Mouse (Mus musculus) heart, embryonic 14.5 days (tissue): Measurements from ENCODE around the gene Myzap. TPM values are rescaled to one million over a fixed set of nuclear protein-coding genes. Genes with fewer than 3 reads are reported as not detected.

Source experiments
- ATAC-seq: fragments of 200-750 bp; cut with Nextera tagmentation; 2 replicates; pipeline ENCODE4 v1.8.0; 2017; ENCODE audit warnings: low read depth, moderate TSS enrichment; ENCODE audit not compliant: insufficient number of reproducible peaks, insufficient read depth, low FRiP score
- H3K27ac ChIP-seq, 2 experiments: fragments of 200-500 bp in 1 of 2; fragments of 300-500 bp in 1 of 2; sonication (generic) in 1 of 2; replicated peaks in 1 of 2; 2 replicates each; pipeline ENCODE4 v1.5.1; 2012 to 2014; ENCODE audit warnings: low read depth in 2 of 2, low read length in 2 of 2, control low read depth in 1 of 2, mild to moderate bottlenecking in 1 of 2, mixed read lengths in 1 of 2; ENCODE audit not compliant: control insufficient read depth in 1 of 2, insufficient read depth in 1 of 2
- H3K27me3 ChIP-seq: fragments of 300-500 bp; sonication (generic); 2 replicates; pipeline ENCODE4 v1.6.1; 2014; ENCODE audit warnings: mild to moderate bottlenecking, low read length, control low read depth; ENCODE audit not compliant: control insufficient read depth, insufficient read depth
- H3K36me3 ChIP-seq: fragments of 300-500 bp; sonication (generic); 2 replicates; pipeline ENCODE4 v1.6.1; 2014; ENCODE audit warnings: mild to moderate bottlenecking, control low read depth, low read length, mixed read lengths; ENCODE audit not compliant: control insufficient read depth, insufficient read depth
- H3K4me1 ChIP-seq, 2 experiments: fragments of 200-500 bp in 1 of 2; fragments of 300-500 bp in 1 of 2; sonication (generic) in 1 of 2; 2 replicates each; pipeline ENCODE4 v1.6.1; 2012 to 2014; ENCODE audit warnings: low read length in 2 of 2, control low read depth in 1 of 2, mixed read lengths in 1 of 2; ENCODE audit not compliant: control insufficient read depth in 2 of 2, insufficient read depth in 2 of 2
- H3K4me2 ChIP-seq: fragments of 300-500 bp; sonication (generic); 2 replicates; pipeline ENCODE4 v1.6.1; 2014; ENCODE audit warnings: mild to moderate bottlenecking, low read length
- H3K4me3 ChIP-seq, 2 experiments: fragments of 200-500 bp in 1 of 2; fragments of 300-500 bp in 1 of 2; sonication (generic) in 1 of 2; 2 replicates each; pipeline ENCODE4 v1.5.1; 2012 to 2014; ENCODE audit warnings: low read length in 2 of 2, mild to moderate bottlenecking in 2 of 2, control low read depth in 1 of 2, low read depth in 1 of 2, moderate library complexity in 1 of 2; ENCODE audit not compliant: control insufficient read depth in 1 of 2, insufficient read depth in 1 of 2
- H3K9ac ChIP-seq: fragments of 300-500 bp; sonication (generic); 2 replicates; pipeline ENCODE4 v1.6.1; 2014; ENCODE audit warnings: mild to moderate bottlenecking, low read length
- H3K9me3 ChIP-seq: fragments of 300-500 bp; sonication (generic); 2 replicates; pipeline ENCODE4 v1.6.1; 2016; ENCODE audit warnings: low read length, control low read depth; ENCODE audit not compliant: control insufficient read depth
- WGBS: fragments of 180-500 bp; shearing (Covaris S2); extraction: QIAGEN DNeasy Blood & Tissue Kit; methylation state at CpG from one replicate; pipeline ENCODE4 v1.1.7; 2014; 5-methylcytosine and 5-hydroxymethylcytosine counted together
- polyA plus RNA-seq: library from polyadenylated mRNA; unstranded; fragments of >200 nt; fragmentation: Nextera tagmentation; extraction: Ambion mirVana; gene quantifications from 2 replicates; pipeline ENCODE4 v1.2.1, GENCODE M21; 2014

The Myzap gene
- polyA plus RNA-seq, 1 experiment from 2014 or later: 125 TPM

- Histone ChIP-seq H3K4me3 (no peak overlapping the region), H3K4me2 (no peak overlapping the region), H3K4me1 (no peaks in the 10 kb centered on the region), H3K9ac (no peak overlapping the region), H3K36me3 (peaks cover 75% of the 10 kb centered on the region), H3K27ac (no peak overlapping the region), H3K9me3 (0 out of 2 replicates have a peak, but pooled peaks cover 5% of the 10 kb centered on the region), H3K27me3 (no peaks in the 10 kb centered on the region)
- no peak for ATAC-seq
- 86% methylated on average over 9 of the region's 9 CpGs for WGBS
Measured at GRCm38 (mm10) chr9:71527438-71527837, 64.7 kb downstream of the Myzap start.

- H3K9ac ChIP-seq: no peak overlapping the region
- 90% methylated on average over 4 of the region's 4 CpGs for WGBS
- peaks cover 67% of the 10 kb centered on the region for H3K36me3 ChIP-seq
- H3K27me3 ChIP-seq: no peaks in the 10 kb centered on the region
- no peak overlapping the region for H3K27ac ChIP-seq
- H3K4me1 ChIP-seq: no peaks in the 10 kb centered on the region
- H3K4me3 ChIP-seq: no peak overlapping the region
- H3K4me2 ChIP-seq: no peak overlapping the region
- ATAC-seq: no peak
- no peaks in the 10 kb centered on the region for H3K9me3 ChIP-seq
Measured at GRCm38 (mm10) chr9:71523901-71524300, 68.3 kb downstream of the Myzap start.

DNA sequence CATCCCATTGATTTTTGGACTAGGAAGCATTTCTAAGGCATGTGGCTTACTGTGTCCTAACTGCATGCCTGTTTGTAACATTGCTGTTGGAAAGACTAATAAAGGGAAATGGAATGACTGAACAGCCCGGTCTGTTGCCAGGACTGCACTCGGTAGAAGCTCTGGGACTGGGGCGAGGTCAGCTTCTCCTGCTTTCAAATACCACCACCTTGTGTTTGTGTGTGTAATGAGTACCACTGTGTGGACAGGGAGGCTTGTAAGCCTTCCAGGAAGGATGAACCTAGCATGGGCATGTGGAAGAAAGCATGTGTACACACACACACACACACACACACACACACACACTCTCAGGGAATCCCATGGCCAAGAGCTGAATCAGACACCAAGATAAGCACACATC, 72.3 kb downstream of the Myzap start:
- no peak overlapping the region for H3K4me3 ChIP-seq
- no peaks in the 10 kb centered on the region for H3K9me3 ChIP-seq
- H3K9ac ChIP-seq: no peak overlapping the region
- H3K27ac ChIP-seq: no peak overlapping the region
- WGBS: 58% methylated on average over 3 of the region's 3 CpGs
- ATAC-seq: no peak
- no peak overlapping the region for H3K4me2 ChIP-seq
- H3K36me3 ChIP-seq: peaks cover 52% of the 10 kb centered on the region
- H3K4me1 ChIP-seq: peaks cover 2 to 8% of the 10 kb centered on the region in 2 experiments; a peak in 3 of 4 replicates
- no peaks in the 10 kb centered on the region for H3K27me3 ChIP-seq

- no peak for ATAC-seq
- H3K9ac ChIP-seq: no peak overlapping the region
- H3K4me3 ChIP-seq: no peak overlapping the region
- H3K27me3 ChIP-seq: no peaks in the 10 kb centered on the region
- peaks cover 2 to 8% of the 10 kb centered on the region in 2 experiments; a peak in 3 of 4 replicates for H3K4me1 ChIP-seq
- peaks cover 51% of the 10 kb centered on the region for H3K36me3 ChIP-seq
- H3K9me3 ChIP-seq: no peaks in the 10 kb centered on the region
- WGBS: 35% methylated on average over 4 of the region's 4 CpGs
- no peak overlapping the region for H3K4me2 ChIP-seq
- no peak overlapping the region for H3K27ac ChIP-seq
Measured at GRCm38 (mm10) chr9:71517487-71517886, 74.7 kb downstream of the Myzap start.

- 86% methylated on average over 4 of the region's 4 CpGs for WGBS
- peaks cover 2 to 8% of the 10 kb centered on the region in 2 experiments; a peak in 3 of 4 replicates for H3K4me1 ChIP-seq
- ATAC-seq: no peak
- H3K9ac ChIP-seq: no peak overlapping the region
- peaks cover 56% of the 10 kb centered on the region for H3K36me3 ChIP-seq
- H3K4me3 ChIP-seq: no peak overlapping the region
- H3K4me2 ChIP-seq: no peak overlapping the region
- H3K9me3 ChIP-seq: no peaks in the 10 kb centered on the region
- no peak overlapping the region for H3K27ac ChIP-seq
- no peaks in the 10 kb centered on the region for H3K27me3 ChIP-seq
Measured at GRCm38 (mm10) chr9:71515862-71516261, 76.3 kb downstream of the Myzap start.

GRCm38 (mm10) chr9:71513566-71513965, 78.6 kb downstream of the Myzap start:
- Histone ChIP-seq H3K36me3 (peaks cover 47% of the 10 kb centered on the region), H3K27me3 (no peaks in the 10 kb centered on the region), H3K4me1 (peaks cover 2 to 8% of the 10 kb centered on the region in 2 experiments; a peak in 3 of 4 replicates), H3K4me2 (no peak overlapping the region), H3K9me3 (no peaks in the 10 kb centered on the region), H3K27ac (no peak overlapping the region), H3K4me3 (no peak overlapping the region), H3K9ac (no peak overlapping the region)
- ATAC-seq: no peak
- 83% methylated on average over 4 of the region's 4 CpGs for whole genome bisulfite sequencing

- 83% methylated on average over 10 of the region's 10 CpGs for WGBS
- ATAC-seq: no peak
- H3K36me3 ChIP-seq: peaks cover 47% of the 10 kb centered on the region
Measured at GRCm38 (mm10) chr9:71512899-71513298, 79.3 kb downstream of the Myzap start.

More at GRCm38 (mm10) chr9:71512899-71513298, 79.3 kb downstream of the Myzap start:
- Histone ChIP-seq H3K4me1 (peaks cover 2 to 6% of the 10 kb centered on the region in 2 experiments; a peak in 3 of 4 replicates), H3K9ac (no peak overlapping the region), H3K27me3 (no peaks in the 10 kb centered on the region), H3K4me3 (no peak overlapping the region), H3K27ac (no peak overlapping the region), H3K4me2 (no peak overlapping the region), H3K9me3 (no peaks in the 10 kb centered on the region)
